Mouse (Mus musculus) retina, adult 2 months (tissue): ENCODE results near the gene Bcan.

Experiments used
- DNase-seq: peaks from one replicate; pipeline ENCODE4 v3.0.0-alpha.2; 2012; ENCODE audit warnings: low read depth, low spot score

Bcan gene

DNA sequence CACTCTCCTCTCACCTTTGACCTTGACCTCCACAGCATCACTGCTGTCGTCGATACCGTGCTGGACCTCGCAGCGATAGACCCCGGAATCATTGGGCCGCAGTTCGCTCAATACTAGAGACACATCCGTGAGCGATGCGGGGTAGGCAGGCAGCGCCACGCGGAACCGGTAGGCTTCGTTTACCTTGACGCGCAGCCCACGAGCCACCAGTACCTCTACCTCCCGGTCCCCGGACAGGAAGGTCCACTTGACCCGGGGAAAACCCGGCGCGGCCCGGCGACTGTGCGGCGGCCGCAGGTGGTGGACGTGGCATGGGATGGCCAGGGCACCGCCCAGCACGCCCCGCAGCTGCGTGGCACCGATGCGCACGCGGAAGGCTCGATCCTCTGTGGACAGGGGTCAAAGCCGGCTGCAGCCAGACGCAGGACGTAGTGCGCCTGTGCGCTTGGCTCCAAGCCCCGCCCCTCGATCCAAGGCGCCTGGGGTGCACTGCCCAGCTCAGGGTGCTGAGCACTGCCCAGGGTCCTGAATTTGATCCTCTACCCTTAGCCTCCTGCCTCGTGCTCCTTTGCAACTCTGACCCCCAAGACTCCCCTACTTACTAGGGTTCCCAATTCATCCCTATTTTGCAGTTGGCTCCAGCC is 2.9 kb downstream of the Bcan start:
- no peak for DNase-seq

DNA sequence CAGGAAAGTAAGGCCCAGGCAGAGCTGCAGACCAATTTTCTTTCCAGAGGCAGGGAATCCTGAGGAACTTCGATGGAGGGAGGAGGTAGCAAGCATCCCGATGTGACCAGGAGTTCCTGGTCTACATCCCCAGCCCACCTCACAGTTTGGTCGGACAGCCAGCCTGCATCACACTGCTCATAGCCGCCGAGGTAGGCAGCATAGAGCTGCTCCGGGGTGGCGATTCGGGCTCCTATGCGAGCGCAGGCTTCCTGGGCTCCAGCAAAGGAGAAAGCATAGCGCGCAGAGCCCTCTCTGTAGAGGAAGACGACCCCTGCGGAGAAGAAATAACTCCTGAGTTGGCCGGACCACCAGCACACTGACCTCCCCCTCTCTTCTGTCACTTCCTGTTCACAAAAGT is 3.6 kb downstream of the Bcan start:
- DNase-seq, result no peak

DNA sequence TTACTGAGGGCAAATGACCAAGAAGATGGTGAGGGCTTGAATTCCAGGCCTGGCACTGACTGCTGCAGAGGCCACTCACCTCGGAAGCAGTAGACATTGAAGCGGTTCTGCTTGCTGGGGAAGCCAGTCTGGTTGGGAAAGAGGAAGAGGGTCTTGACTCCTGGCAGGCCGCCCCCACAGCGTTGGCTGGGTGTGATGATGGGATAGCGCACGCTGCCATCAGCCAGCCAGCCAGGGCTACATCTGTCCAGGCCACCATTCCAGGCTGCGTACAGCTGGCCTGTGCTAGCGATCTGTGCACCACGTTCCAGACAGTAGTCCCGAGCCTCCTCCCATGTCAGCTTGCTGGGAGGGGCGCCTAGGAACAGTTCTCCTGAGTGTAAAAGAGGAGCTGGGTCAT is 4.7 kb downstream of the Bcan start:
- DNase-seq, result no peak

DNA sequence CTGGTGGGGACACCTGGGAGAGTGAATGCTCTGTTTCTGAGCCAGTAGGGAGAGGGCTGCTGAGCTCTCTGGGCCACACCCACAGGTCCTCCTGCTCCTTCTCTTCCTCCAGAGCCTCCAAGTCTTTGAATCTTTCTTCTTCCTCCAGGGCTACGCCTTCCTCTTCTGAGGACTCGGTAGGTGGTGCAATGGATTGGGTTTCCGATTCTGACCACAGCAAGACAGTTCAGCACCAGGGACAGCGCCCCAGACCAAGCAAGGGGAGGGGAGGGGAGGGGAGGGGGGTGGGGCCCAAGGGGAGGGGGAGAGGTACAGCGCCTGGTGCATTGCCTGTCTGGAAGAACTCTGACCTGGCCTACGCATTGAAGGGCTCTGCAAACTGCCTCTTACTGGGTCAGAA is 6.6 kb downstream of the Bcan start:
- DNase-seq, result no peak

DNA sequence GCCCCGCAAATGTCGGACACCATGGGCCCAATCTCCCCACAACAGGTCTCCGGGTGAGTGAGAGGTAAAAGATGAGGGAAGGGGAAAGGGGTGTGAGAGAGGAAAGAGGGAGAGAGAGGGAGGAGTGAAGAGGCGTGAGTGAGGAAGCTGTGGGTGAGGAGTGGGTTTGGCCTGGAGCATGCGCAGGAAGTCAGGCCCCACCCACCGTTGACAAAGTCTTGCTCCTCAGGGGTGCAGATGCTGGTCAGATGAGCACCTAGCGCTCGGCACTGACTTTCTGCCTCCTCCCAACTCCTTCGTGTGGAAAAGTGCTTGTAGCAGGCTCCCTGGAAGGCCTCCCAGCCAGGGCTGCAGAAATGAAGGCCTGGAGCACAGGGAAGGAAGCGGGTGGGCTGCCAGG is 10.1 kb downstream of the Bcan start:
- DNase-seq, result no peak

DNA sequence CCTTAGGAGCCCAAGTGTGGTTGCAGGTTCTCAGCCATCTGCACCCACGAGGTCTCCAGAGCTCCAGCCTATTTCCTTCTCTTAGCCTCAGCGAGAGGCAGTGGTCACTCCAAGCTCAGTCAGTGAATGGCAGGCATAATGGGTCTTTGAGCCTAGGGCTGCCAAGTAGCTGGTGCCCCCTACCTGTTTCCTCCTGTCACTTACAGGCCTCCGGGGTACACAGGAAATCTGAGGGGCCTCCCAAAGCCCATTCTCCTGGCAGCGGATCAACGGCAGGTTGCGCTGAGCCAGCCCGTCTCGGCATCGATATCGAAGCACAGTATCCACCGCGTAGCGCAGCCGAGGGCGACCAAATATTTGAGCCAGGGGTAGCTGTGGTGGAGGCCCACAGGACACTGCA is 12.0 kb downstream of the Bcan start:
- DNase-seq, result no peak

DNA sequence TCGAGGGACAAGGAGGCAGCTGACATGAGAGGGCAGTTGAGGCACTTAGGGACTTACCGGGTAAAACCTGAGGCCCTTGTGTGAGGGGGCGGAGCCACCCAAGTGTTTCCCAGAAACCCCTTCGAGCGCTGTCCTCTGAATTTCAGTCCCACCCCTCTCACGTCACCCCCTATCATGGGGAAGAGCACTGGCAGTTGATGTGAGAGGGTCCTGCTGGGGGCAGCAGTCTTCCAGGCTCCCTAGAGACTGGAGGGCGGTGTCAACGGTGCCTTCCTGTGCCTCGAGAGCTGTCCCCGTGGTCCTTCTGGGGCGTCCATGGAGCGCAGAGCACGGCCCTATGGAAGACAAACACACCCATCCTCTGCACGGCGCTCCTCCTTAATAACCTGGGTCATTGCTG is 12.4 kb downstream of the Bcan start:
- no peak for DNase-seq

DNA sequence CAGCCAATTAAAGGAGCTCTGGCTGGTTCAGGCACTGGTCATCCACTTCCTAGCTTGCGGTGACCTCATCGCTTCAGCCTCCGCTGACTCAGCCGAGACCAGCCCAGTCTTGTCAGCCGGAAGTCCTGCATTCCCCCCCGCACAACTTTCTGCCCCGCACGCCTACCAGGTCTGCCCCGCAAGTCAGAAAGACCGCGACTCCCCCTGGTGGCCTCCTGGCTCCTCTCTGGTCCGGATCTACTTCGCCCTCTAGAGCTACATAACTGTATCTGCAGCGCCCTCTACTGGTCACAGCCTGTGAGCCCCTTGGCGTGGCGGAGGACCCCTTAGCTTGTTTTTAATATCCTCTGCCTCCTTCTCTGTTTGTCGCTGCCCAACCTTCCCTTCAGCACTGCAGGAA is 13.2 kb downstream of the Bcan start:
- DNase-seq, result peak; percentile 71

DNA sequence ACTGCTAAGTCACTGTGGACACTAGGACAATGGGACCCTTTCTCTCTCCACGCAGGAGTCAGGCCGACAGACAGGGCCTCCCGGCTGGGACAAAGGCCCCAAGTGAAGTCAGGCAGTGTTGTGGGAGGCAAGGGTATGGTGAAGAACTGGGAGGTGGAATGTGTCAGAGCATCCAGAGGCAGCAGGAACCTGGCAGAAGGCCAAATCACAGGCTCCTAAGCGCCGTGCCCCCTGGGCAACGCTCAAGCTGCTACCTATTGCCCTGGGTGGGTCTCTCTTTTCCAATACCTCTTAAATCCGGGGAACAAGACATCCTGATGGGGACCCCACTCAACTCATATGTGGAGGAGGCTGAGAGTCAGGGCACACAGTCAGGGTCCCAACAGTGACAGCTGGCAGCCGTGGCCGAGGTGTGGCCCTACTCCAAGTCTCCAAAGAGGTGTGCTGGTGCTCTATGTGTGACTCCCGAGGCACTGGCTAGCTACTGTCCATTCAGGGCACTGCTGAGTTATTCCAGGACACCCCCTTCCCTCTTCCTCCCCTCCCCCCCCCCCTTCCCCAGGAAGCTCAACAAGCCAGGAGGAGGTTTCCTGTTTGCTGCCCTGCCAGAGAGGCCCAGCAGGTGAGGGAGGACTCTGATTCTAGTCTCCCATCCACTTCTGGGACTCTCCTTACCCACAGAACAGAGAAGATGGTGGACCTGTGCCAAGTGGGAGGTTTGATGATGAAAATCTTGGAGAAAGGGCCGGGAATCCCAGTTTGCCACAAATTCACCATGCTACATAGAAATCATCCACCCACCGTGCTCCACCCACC is 14.3 kb downstream of the Bcan start:
- DNase-seq, result no peak

DNA sequence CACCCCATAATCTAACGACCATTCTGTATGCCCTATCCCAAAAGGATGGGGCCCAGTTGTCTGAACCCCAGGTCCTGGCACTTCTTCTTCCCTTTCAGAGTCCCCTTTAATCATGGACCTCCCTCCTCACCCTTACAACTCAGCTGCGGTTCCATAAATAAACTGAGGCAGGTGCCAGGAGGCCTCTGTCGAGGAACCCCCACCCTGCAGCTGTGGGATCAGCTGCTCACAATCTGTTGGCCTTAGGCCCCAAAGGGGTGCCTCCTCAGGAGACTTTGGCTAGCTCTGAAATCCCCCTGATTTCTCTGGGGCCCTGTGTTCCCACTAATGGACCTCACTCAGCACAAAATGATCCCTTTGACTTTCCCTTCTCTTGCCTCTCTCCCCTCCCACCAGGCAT is 15.9 kb downstream of the Bcan start:
- DNase-seq, result no peak

DNA sequence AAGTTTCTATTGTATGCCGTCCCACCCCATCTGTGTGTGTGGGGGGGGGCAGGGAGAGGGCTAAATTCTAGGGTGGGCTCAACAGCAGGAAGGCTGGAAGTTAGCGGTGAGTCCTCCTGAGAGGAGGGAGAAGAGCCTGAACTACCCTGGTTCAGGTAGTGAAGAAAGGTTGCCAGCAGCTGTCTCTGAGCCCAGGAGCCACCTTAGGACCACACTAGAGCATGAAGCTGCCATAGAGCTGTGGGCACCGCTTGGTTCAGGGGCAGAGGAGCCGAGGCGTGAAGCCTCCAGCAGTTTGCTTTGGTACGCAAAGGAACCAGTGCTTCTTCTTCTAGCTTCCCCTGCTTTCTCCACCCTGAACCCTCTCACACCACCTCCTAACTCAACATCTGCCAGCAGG is 16.4 kb downstream of the Bcan start:
- DNase-seq, result no peak

DNA sequence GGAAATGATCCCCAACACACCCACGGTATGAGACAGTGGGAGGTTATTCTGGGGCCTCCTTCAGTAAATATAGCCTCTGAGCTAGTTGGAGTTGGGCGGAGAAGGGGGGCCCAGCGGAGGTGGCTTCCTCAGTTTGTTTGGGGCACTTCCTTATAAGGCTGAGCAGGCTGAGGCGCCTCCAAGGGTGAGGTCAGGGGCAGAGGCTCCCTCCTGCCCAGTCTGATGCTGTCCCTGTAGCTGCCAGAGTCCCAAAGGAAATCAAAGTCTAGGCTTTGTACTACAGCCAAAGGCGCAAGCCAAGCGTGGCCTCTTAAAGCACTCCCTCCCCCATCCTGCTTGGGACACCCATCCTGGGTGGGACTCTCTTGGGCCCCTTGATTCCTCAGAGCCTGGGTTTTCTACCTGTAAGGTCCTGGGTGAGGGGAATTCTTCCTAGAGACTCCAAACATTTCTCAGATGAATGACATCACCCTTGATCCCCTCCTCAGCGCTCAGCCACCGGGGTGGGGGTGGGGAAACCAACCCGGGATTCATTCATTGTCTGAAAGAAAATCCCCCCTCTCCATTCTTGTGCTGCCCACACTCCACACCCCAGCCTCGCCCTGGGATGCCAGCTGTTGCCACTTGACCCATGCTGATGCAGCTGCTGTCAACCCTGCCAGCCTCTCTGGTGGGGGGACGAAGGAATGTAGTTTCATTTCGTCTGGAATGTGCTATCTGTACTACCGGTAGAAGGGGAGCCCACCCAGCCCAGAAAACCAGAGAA is 17.0 kb downstream of the Bcan start:
- DNase-seq, result no peak

DNA sequence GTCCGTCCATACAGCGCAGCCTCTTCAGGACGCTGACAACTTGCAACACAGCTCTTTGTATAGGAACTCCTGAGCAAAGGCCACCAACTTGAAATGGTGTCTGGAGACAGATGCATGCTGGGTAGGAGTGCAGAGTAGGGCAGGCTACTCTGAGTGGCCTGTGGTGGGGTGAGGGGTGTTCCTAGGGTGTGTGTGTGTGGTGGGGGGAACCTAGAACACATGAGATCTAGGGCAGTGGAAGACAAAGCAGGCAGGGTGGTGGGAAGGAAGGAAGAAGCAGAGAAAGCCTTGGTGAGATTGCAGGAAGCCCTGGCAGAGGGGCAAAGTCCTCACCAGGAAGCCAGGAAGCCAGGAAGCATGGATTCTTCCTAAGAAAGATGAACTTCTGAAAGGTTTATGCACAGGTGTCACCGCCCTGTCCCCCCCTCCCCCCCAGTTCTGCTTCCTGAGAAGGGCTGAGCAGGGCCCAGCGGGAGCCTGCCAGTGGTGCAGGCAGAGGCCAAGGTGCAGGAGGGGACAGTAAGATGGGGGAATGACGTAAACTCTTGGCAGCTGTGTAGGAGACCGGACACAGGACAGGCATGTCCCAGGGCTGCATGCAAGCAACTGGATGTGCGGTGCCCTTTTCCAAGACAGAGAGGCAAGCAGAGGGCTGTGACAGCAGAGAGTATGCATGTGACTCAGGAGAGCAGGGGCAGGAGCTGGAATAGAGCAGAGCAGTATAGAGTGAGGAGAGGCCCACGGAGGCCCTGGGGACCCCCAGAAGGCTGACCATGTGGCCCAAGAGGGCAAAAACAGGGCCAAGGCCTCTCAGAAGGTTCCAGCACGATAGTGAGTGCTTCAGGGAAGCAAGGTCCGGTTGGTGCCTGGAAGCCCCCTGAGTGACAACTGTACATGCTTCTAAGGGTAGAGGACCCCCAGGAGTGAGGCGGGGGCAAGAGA is 17.9 kb downstream of the Bcan start:
- no peak for DNase-seq

DNA sequence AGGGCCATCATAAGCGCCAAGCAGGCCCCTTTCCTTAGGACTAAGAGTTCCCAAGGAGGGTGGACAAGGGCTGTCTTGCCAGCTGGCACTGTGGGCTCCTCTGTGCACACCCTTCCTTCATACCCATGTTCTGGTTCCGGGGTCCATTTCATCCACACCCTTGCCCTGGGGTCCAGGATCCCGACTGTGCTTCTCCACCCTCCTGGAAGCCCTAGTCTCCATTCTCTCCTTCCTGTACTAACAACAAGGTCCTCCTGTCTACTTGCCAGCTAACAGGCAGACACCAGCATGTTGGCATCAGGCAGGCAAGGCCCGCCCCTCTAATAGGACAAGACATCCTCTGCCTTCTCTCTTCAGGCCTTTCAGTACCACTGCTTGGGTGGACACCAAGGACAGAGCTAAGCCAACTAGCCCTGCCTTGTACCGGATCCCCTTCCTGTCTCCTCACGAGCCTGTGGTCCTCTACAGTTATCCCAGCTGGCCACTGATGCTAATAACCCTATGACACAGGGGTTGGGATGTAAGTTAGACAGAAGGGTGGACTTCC is 18.7 kb downstream of the Bcan start:
- DNase-seq, result no peak

DNA sequence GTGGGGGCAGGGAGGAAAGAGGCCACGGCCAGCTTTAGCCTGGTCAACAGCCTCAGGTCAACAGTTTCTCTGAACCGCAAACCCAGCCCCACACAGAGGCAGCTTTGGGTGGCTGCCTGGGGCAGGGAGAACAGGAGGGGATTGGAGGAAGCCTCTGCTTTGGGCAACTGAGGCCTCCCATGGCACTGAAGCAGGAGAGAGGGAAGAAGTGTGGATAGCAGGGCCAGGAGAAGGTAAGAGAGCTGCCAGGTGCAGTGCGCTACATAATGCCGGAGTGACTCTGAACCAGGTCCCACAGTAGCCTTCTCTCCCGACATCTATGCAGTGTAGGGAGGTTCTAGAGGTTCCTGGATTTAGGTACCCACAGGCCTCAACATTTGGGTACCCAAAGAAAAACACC is 19.3 kb downstream of the Bcan start:
- no peak for DNase-seq

DNA sequence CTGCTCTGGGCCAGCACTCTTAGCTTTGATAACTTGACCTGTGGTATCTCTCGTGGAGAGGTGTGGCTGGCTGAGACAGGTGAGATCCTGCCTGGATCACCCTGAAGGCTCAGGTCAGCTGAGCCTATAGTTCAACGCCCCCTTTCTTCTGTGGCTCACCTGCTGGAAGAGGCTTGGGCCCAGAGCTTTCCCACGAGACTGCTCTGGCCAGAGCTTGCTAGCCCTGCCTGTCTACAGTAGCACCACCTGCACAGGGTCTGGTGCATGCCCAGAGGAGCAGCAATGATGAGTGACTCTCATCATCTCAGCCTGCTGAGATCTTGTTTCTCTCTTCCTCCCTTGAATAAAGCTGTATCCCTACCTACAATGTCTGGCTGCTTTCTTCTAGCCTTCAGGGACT is 19.9 kb downstream of the Bcan start:
- no peak for DNase-seq

DNA sequence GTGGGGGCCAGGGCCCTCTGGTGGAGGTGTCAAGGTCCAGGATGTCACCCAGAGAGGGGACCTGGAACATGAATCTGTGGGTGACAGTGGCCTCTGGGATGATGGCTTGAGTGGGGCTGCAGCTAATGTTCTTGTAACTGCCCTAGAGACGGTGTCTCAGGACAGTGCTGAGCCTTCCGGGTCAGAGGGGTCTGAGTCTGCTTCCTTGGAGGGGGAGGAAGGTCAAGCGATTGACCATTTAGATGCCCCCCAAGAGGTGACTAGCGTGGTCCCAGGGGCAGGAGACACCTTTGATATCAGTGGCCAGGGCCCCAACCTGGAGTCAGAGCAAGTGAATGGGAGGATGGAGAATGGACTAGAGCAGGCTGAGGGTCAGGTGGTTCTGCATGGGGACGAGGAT is 20.5 kb downstream of the Bcan start:
- no peak for DNase-seq

DNA sequence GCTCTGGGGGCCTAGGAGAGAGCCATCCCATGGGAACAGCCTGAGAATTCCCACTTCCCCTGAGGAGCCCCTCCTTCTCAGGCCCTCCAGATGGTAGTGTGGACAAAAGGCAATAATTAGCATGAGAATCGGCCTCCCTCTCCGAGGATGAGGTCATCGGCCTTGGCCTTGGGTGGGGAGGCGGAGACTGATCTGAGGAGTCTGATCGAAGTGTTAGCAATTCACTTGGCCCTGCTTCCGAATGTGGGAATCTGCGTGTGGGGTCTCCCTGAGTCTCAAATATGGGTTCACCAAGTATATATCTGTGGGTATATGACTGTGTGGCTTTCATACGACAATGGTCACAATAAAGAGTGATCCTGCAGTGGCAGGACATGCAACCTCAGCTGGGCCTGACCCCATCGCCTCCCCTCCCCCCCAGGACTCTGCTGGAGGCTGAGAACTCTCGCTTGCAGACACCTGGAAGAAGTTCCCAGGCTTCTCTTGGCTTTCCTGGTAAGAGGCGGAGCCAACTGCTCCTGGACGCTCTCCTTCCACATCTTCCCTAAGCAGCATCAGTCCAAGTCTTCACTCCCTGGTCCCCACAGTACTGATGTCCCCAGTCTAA is 25.5 kb downstream of the Bcan start:
- no peak for DNase-seq

DNA sequence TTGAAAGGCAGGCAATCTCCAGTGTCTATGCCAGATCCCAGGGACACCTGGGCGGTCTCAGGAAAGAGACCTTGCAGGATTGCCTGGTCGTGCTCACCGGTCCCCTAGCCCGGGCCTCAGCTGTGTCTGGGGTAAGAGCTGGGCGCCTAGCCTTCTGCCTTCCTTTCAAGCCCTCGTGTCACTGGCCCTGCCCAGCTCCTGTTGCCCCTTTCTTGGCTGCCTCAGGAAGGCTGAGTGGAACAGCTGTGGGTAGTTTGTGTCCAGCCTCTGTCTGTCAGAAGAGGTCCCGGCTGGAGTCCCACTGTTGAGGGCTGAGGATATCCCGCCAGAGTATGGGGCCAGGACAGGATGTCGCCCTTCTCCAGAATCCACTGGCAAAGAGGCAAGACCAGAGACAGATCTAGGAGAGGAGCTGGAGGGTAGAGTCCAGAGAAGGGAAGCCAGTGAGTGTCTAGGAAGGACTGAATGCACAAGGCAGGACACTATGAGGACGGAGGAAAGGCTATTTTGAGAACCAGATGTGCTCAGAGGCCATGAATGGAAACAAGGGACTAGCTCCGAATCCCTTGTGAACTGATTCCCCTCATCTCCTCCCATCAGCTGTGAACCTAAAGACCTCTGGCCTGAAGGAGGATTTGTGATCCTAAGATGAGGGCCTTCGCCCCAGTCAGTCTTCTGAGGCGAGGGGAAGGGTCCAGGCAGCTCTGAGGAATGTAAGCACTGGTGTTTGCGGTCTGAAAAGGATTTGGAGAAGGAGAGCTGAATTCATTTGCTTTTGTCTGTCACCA is 26.2 kb downstream of the Bcan start:
- DNase-seq, result no peak

DNA sequence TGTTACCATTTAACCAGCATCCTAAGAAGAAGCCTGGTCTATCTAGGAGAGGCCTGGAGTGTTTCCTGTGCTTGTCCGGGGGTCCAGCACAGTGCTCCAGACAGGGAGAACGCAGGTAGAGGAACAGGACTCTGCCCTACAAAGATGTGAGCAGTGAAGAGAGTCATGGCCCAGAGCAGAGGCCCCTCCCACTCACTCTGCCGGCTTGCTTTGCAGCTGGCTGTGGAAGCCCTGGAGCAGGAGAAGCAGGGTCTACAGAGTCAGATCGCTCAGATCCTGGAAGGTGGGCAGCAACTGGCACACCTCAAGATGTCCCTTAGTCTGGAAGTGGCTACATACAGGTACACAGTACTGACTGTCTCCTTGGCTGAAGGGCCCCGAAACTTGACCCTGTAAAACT is 27.3 kb downstream of the Bcan start:
- no peak for DNase-seq
